Mouse (Mus musculus) T-cell, adult 2 months (primary cell): Measurements from ENCODE around the gene Coro1c.

Source experiments
- DNase-seq: peaks from one replicate; pipeline ENCODE4 v3.0.0; 2022; ENCODE audit warnings: low spot score

Coro1c gene

DNA sequence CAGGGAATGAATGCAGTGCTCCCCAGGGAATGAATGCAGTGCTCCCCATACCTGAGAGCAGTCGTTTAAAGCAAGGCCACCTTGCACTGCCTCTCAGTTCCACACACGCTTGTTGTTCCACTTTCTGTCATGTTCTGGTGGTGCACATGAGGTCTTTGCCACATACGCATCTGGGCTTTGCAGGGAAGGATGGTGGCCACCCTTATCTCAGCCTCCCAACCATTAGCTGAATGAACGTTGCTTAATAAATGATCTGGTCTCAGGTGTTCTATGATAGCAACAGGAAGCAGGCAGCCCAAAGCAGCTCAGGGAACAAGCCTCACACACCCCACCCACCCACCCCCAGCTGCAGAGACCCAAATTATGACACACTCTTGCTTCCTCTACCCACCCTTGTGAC, 16.1 kb upstream of the Coro1c start:
- DNase-seq = no peak

GRCm38 (mm10) chr5:113921310-113922166, 13.0 kb upstream of the Coro1c start:
- no peak for DNase-seq

GRCm38 (mm10) chr5:113919060-113919459, 10.5 kb upstream of the Coro1c start:
- no peak for DNase-seq

GRCm38 (mm10) chr5:113918654-113919053, 10.1 kb upstream of the Coro1c start:
- DNase-seq = peak; percentile 40

DNA sequence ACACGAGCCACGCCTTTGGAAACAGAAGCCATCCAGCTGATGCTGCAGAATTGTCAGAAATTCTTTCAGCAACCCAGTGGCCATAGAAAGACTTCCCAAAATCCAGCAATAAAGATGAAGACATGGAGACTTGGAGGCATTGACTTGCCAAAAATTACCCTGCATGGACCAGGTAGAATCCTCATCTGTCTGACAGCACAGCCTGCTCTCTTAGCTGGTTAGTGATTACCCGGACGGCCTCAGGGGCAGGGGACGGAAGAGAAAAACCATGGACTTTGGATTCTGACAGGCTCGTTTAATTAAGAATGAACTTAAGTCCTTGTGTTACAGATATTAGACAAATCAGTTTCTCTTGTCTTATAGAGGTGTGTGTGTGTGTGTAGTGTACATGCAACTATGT, 2.1 kb upstream of the Coro1c start:
- DNase-seq = no peak

DNA sequence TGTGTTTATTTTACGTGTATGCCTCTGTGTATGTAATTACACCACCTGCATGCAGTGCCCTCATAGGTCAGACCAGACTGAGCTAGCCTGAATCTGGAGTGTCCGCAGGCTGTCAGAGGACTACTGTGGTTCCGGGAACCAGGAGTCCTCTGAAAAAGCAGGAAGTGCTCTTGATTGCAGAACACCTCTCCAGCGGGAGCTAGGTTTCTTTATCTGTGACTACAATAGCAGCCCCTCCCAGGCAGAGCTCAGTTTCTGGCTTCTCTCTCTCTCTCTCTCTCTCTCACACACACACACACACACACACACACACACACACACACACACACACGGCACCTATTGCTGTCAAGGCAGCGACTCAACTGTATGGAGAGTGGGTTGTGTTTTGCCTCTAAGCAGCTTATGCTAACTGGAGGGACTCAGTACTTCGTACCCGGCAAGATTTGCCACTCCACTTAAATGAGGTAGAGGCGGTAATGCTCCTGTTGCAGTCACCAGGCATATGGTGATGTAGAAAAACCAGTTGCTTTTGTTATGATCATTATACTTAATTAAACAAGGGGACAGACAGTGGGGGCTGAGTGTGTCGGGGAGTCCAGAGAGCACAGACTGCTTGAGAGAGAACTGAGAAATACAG, 1.6 kb upstream of the Coro1c start:
- DNase-seq = no peak

GRCm38 (mm10) chr5:113907786-113908567, 581 bp downstream of the Coro1c start:
- peak; percentile 77 for DNase-seq

DNA sequence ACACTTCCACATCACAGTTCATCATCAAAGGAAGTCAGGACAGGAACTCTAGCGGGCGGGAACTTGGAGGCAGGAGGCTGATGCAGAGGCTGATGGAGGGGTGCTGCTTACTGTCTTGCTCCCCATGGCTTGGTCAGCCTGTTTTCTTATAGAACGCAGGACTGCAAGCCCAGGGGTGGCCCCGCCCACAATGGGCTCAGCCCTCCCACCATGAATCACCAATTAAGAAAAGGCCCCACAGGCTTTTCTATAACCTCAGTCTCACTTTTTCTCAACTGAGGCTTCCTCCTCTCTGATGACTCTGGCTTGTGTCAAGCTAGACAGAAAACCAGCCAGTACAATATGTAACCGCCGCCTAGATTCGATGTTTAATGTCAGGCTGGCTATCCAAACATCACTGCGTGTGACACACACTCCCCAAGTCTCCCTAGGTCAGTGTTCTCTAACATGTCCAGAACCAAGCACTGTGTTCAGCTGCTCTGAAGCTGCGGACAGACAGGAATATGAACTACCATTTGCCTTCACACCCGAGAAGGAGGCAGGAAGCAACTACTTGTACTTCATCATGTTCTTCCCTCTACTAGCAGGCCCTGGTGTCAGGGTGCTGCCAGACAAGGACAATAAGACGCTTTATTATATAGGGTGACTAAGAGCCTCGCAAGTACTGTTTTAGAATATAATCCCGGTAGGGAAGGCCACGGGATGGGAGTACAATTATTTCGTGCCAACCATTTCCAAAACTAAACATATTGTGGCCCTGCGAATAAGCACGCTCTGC, 1.4 kb downstream of the Coro1c start:
- peak; percentile 35 for DNase-seq

DNA sequence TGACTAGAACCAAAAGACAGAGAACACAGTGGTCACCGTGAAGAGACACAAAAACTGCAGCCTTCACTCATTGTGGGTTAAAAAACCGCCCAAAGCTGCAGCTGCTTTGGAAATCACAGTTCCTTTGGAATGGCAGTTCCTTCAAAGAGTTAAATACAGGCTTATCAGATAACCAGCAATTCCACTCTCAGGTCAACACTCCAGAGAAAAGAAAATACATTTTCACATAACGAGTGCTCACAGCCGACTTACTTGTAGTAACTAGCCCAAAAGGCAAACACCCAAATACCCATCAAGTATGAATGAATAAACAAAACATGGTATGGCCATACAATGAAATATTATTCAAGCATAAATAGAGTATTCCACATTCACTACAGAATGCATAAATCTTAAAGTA, 3.6 kb downstream of the Coro1c start:
- no peak for DNase-seq

DNA sequence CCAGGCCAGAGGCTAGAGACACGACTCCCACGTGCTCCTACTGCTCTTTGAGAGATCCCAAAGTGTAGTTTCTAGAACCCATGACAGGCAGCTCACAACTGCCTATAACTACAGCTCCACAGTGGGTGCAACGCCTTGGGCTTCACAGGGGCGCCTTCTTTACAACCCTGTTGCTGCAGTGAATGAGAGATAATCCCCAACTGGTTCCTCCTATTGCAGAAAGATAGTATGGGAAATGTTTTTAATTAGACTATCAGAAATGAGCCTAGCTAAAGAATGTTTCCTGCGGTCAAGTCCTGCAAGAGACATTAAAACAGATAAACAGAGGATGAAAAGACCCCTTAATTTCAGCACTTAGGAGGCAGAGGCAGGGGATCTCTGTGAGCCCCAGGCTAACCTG, 5.6 kb downstream of the Coro1c start:
- DNase-seq = no peak

DNA sequence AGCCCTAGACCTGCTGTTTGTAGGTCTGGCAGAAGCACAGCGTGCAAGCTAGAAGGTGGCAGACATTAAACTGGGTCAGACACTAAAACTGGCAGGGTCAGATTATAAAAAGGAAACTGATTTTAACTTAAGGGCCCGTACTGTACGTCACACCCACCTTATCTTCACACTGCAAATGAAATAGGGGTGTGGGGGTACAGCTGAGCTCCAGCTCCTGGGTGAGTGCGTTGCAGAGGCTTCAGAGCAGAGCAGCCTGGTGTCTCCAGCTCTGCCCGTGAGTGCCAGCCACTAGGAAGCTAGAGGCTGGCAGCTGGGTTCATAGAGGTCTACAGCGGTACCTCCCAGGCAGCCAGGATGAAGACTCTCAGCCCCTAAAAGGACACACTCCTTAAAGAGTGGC, 6.5 kb downstream of the Coro1c start:
- no peak for DNase-seq

- no peak for DNase-seq
These were observed 7.4 kb downstream of the Coro1c start for GRCm38 (mm10) chr5:113901074-113901571.

GRCm38 (mm10) chr5:113899543-113899942, 9.0 kb downstream of the Coro1c start:
- peak; percentile 23 for DNase-seq

DNA sequence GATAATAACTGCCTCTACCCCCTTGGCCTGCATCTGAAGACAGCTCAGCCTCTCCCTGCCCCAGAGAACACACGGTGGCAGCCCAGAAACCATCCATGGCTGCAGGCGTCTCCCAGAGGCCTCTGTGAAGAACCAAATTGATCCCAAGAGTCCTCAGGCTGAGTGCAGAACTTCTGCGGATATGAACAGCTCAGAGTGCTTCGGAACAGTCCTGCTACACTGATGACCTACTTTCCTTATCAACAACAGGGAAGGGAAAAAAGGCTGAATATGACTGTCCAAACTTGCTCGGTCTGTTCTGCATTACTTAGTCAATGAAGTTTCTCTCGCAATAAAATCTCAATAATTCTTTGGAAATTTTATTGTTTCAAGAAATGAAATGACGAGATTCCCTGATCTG, 16.6 kb downstream of the Coro1c start:
- no peak for DNase-seq

DNA sequence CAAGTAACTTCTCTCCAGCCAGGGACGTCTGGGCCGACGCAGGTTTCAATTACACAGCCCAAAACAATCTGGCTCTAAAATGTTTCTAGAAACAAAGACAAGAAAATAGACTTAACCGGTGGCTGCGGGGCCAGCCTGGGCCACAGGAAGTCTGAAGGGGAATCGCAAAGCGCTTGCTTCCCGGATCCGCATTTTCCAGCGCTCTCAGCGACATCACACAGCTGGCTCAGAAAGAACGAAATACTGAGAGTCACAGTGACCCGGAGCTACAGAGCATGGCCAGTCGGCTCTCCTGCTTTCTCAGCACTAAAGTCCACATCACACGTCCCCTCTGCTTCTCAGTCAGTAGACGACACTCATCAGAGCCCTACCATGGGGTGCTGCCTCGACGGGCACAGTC, 17.7 kb downstream of the Coro1c start:
- no peak for DNase-seq

DNA sequence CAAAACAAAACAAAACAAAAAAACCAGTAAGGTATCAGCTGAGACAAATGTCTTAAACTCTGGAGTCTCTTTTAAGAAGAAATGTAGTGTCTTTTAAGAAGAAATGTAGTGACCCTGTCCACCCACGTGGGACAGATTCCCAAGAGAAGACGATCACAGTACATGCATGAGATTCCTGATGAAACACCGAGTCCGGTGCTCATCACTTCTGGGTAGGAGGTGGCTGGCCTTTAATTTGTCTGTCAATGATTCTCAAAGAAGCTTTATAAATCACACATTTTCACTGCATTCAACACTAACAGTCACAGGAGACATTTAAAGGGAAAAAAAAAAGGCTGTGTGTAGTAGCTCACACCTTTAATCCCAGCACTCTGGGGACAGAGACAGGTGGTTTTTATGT, 18.6 kb downstream of the Coro1c start:
- DNase-seq = no peak

DNA sequence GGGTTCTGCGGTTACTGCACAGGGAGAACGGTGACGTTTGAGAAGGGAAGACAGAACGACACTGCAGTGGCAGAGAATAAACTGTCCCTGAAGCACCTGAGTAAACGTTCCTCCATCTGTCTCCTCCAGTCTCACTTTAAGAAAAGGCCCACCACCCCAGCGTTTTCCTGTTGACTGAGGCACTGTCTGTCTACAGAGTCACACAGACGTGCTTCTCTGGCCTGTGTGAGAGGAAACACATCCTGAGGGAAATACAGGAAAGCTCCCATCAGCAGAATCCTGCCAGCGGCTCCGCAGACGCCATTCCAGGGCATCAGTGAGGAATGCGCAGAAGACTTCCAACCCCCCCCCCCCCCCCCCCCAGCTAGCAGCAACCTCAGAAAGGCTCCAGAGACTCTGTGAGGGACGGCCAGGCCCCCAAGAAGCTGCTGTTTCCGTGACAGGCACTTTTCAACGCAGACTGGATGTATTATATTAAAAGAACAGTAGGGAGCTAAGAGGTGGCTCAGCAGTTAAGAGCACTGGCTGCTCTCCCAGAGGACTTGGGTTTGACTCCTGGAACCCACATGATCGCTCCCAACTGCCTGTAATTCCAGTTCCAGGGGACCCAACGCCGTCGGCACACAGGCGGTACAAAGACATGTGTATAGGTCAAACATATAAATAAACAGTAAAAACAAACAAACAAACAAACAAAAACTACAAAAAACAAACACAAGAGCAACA, 19.2 kb downstream of the Coro1c start:
- no peak for DNase-seq

DNA sequence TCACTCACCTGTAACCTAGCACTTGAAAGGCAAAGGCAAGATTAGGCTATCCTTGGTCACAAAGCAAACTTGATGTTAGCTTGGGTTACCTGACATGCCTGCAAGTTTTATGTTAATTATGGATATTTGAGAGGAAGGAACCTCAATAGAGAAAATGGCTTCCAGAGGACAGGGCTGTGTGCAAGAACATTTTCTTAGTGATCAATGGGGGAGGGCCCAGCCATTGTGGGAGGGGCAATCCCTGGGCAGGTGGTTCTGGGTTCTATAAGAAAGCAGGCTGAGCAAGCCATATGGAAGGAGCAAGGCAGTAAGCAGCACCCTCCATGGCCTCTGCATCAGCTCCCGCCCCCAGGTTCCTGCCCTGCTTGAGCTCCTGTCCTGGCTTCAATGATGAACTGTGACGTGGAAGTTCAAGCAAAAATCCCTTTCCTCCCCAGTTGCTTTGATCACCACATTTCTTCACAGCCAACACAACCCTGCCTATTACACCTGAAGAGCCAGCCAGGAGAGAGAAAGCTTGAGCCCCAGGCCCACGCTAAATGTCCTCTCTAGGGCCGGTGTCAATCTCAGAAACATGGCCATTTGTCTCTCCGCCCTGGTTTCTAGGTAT, 20.3 kb downstream of the Coro1c start:
- no peak for DNase-seq

DNA sequence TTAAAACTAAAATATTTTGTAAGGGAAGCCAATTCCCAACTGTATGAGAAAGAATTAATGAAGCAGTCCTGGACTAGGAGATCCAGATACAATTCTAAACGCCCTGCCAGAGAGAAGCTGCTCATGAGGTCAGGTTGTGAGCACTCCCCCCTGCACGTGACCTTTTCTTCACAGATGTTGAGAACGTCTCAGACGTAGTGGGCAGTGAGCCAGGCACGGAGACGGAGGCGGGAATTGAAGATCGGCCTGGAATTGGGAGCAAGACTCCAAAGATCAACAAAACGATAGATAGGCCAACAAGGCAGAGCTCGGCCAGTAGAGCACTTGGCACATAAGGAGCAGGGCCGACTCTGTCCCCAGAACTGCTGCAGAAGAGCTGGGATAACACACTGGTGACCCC, 21.4 kb downstream of the Coro1c start:
- no peak for DNase-seq

DNA sequence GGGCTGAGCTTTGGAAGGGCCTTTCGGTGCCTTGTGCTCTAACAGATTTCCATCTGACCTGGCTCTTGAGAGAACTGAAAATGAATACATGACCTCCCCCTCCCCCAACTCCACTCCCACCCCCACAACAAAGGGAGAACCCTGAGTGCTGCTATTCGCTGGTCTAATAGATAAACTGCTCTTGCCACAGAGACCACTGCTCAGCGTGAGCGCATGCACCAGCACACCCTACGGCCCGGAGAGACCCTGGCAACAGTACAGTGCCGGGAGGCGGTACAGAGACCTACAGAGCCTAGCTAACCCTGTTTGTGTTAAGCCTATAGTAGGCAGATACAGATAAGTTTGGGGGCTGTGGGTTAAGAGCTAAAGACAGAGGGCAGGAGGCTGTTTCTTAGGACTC, 22.9 kb downstream of the Coro1c start:
- DNase-seq = no peak

GRCm38 (mm10) chr5:113884750-113885149, 23.8 kb downstream of the Coro1c start:
- DNase-seq = no peak
